Mouse (Mus musculus) neural tube, embryonic 15.5 days (tissue): Measurements from ENCODE around the gene Sart3. TPM values are rescaled to one million over a fixed set of nuclear protein-coding genes. Genes with fewer than 3 reads are reported as not detected.
"Not testable (repeated sequence)": the region's sequence is repeated elsewhere in the genome, so short reads cannot be mapped to it uniquely, and the experiment has no call there.

Experiments
- ATAC-seq: fragments of 200-750 bp; cut with Nextera tagmentation; 2 replicates; pipeline ENCODE4 v1.8.0; 2017; ENCODE audit warnings: mild to moderate bottlenecking, moderate TSS enrichment, moderate library complexity; ENCODE audit not compliant: low FRiP score
- H3K27ac ChIP-seq: fragments of 300-500 bp; sonication (generic); replicated peaks from 2 replicates; pipeline ENCODE4 v1.5.1; 2015; ENCODE audit warnings: mild to moderate bottlenecking, inconsistent platforms
- H3K27me3 ChIP-seq: fragments of 300-500 bp; sonication (generic); replicated peaks from 2 replicates; pipeline ENCODE4 v1.6.1; 2015; ENCODE audit warnings: inconsistent platforms
- H3K36me3 ChIP-seq: fragments of 300-500 bp; sonication (generic); 2 replicates; pipeline ENCODE4 v1.6.1; 2015; ENCODE audit warnings: inconsistent platforms
- H3K4me1 ChIP-seq: fragments of 300-500 bp; sonication (generic); 2 replicates; pipeline ENCODE4 v1.6.1; 2015; ENCODE audit warnings: inconsistent platforms
- H3K4me2 ChIP-seq: fragments of 300-500 bp; sonication (generic); 2 replicates; pipeline ENCODE4 v1.6.1; 2015; ENCODE audit warnings: inconsistent platforms, mild to moderate bottlenecking, moderate library complexity
- H3K4me3 ChIP-seq: fragments of 300-500 bp; sonication (generic); replicated peaks from 2 replicates; pipeline ENCODE4 v1.5.1; 2015; ENCODE audit warnings: mild to moderate bottlenecking, inconsistent platforms
- H3K9ac ChIP-seq: fragments of 300-500 bp; sonication (generic); replicated peaks from 2 replicates; pipeline ENCODE4 v1.6.1; 2015; ENCODE audit warnings: mild to moderate bottlenecking, inconsistent platforms
- H3K9me3 ChIP-seq: fragments of 300-500 bp; sonication (generic); replicated peaks from 2 replicates; pipeline ENCODE4 v1.6.1; 2016; ENCODE audit warnings: inconsistent platforms
- WGBS: fragments of 180-500 bp; shearing (Covaris S2); methylation state at CpG from one replicate; pipeline ENCODE4 v1.1.7; 2015; ENCODE audit warnings: mixed read lengths; 5-methylcytosine and 5-hydroxymethylcytosine counted together
- polyA plus RNA-seq: library from polyadenylated mRNA; unstranded; fragments of >200 nt; fragmentation: Nextera tagmentation; extraction: Ambion mirVana; gene quantifications from 2 replicates; pipeline ENCODE4 v1.2.1, GENCODE M21; 2015

The Sart3 gene
- polyA plus RNA-seq = 40.7 and 42.3 TPM in 2 replicates

- Histone ChIP-seq H3K9ac (peak within 1 kb of the TSS; percentile 83), H3K4me3 (peak within 1 kb of the TSS; percentile 99), H3K4me2 (peak within 1 kb of the TSS; percentile 92), H3K27me3 (no peaks in the 10 kb centered on the region), H3K9me3 (no peaks in the 10 kb centered on the region), H3K36me3 (peaks cover 35% of the 10 kb centered on the region), H3K4me1 (peaks cover 38% of the 10 kb centered on the region), H3K27ac (peak within 1 kb of the TSS; percentile 100)
- ATAC-seq = peak; percentile 89
- WGBS = 0% methylated on average over 49 of the region's 49 CpGs
These were observed at the start of gene Sart3, which contains the start of gene Iscu for GRCm38 (mm10) chr5:113772450-113772895. Gene Sart3 (minus strand): TSS chr5:113772510. Gene Iscu (plus strand): TSS chr5:113772748.

- 74% methylated on average over 14 of the region's 14 CpGs for WGBS
- no peak overlapping the region for H3K9ac ChIP-seq
- no peaks in the 10 kb centered on the region for H3K27me3 ChIP-seq
- no peaks in the 10 kb centered on the region for H3K9me3 ChIP-seq
- no peak overlapping the region for H3K4me3 ChIP-seq
- ATAC-seq = no peak
- H3K36me3 ChIP-seq = no peaks in the 10 kb centered on the region
- H3K4me1 ChIP-seq = peaks cover 3% of the 10 kb centered on the region; the same call in 1 of the 2 replicates
- H3K4me2 ChIP-seq = no peak overlapping the region
- no peak overlapping the region for H3K27ac ChIP-seq
These were observed 46.3 kb upstream of the Sart3 start for GRCm38 (mm10) chr5:113818572-113818971.

- H3K9ac ChIP-seq = no peak overlapping the region
These were observed 43.4 kb upstream of the Sart3 start for GRCm38 (mm10) chr5:113815638-113816152.

GRCm38 (mm10) chr5:113815041-113815389 is 42.7 kb upstream of the Sart3 start:
- no peaks in the 10 kb centered on the region for H3K9me3 ChIP-seq
- H3K27ac ChIP-seq = no peak overlapping the region
- no peaks in the 10 kb centered on the region for H3K27me3 ChIP-seq
- 60% methylated on average over 11 of the region's 11 CpGs for WGBS
- no peak for ATAC-seq
- H3K9ac ChIP-seq = no peak overlapping the region
- H3K4me2 ChIP-seq = no peak overlapping the region
- H3K36me3 ChIP-seq = no peaks in the 10 kb centered on the region
- no peak overlapping the region for H3K4me3 ChIP-seq
- peaks cover 3% of the 10 kb centered on the region; the same call in 1 of the 2 replicates for H3K4me1 ChIP-seq

More at GRCm38 (mm10) chr5:113815638-113816152, 43.4 kb upstream of the Sart3 start:
- Histone ChIP-seq H3K36me3 (no peaks in the 10 kb centered on the region), H3K27me3 (no peaks in the 10 kb centered on the region), H3K4me3 (no peak overlapping the region), H3K4me1 (peaks cover 3% of the 10 kb centered on the region; the same call in 1 of the 2 replicates), H3K9me3 (no peaks in the 10 kb centered on the region), H3K27ac (no peak overlapping the region), H3K4me2 (peak overlapping the region; percentile 25; the same call in 1 of the 2 replicates)
- ATAC-seq = no peak
- 14% methylated on average over 15 of the region's 15 CpGs for WGBS

- 39% methylated on average over 27 of the region's 27 CpGs for WGBS
- no peaks in the 10 kb centered on the region for H3K9me3 ChIP-seq
- no peak overlapping the region for H3K4me2 ChIP-seq
- no peaks in the 10 kb centered on the region for H3K36me3 ChIP-seq
- no peak for ATAC-seq
- no peak overlapping the region for H3K9ac ChIP-seq
- no peak overlapping the region for H3K27ac ChIP-seq
- H3K27me3 ChIP-seq = no peaks in the 10 kb centered on the region
- H3K4me3 ChIP-seq = no peak overlapping the region
- peaks cover 3% of the 10 kb centered on the region; the same call in 1 of the 2 replicates for H3K4me1 ChIP-seq
These were observed 42.1 kb upstream of the Sart3 start for GRCm38 (mm10) chr5:113814111-113815040.

- no peak for ATAC-seq
- H3K27ac ChIP-seq = no peak overlapping the region
- H3K4me1 ChIP-seq = peaks cover 3% of the 10 kb centered on the region; the same call in 1 of the 2 replicates
- no peaks in the 10 kb centered on the region for H3K27me3 ChIP-seq
- WGBS = 25% methylated on average over 9 of the region's 9 CpGs
- H3K36me3 ChIP-seq = no peaks in the 10 kb centered on the region
- no peak overlapping the region for H3K4me2 ChIP-seq
- H3K4me3 ChIP-seq = no peak overlapping the region
- H3K9me3 ChIP-seq = no peaks in the 10 kb centered on the region
- H3K9ac ChIP-seq = no peak overlapping the region
These were observed 41.3 kb upstream of the Sart3 start for GRCm38 (mm10) chr5:113813608-113814007.

GRCm38 (mm10) chr5:113812638-113813037 is 40.3 kb upstream of the Sart3 start:
- Histone ChIP-seq H3K4me1 (peaks cover 3% of the 10 kb centered on the region; the same call in 1 of the 2 replicates), H3K27me3 (no peaks in the 10 kb centered on the region)
- no peak for ATAC-seq

GRCm38 (mm10) chr5:113811824-113812420 is 39.6 kb upstream of the Sart3 start:
- 20% methylated on average over 11 of the region's 12 CpGs for WGBS
- not testable (repeated sequence) for ATAC-seq

More at GRCm38 (mm10) chr5:113812638-113813037, 40.3 kb upstream of the Sart3 start:
- no peak overlapping the region for H3K4me2 ChIP-seq
- H3K36me3 ChIP-seq = no peaks in the 10 kb centered on the region
- 81% methylated on average over 2 of the region's 2 CpGs for WGBS
- H3K4me3 ChIP-seq = no peak overlapping the region
- no peak overlapping the region for H3K9ac ChIP-seq
- H3K9me3 ChIP-seq = no peaks in the 10 kb centered on the region
- H3K27ac ChIP-seq = no peak overlapping the region

GRCm38 (mm10) chr5:113810111-113810510 is 37.8 kb upstream of the Sart3 start:
- H3K4me2 ChIP-seq = no peak overlapping the region
- no peaks in the 10 kb centered on the region for H3K9me3 ChIP-seq
- H3K4me1 ChIP-seq = no peaks in the 10 kb centered on the region
- no peaks in the 10 kb centered on the region for H3K27me3 ChIP-seq
- H3K9ac ChIP-seq = no peak overlapping the region
- no peak overlapping the region for H3K27ac ChIP-seq
- H3K4me3 ChIP-seq = no peak overlapping the region
- ATAC-seq = no peak
- no peaks in the 10 kb centered on the region for H3K36me3 ChIP-seq
- 94% methylated on average over 4 of the region's 4 CpGs for WGBS

More at GRCm38 (mm10) chr5:113811824-113812420, 39.6 kb upstream of the Sart3 start:
- not testable (repeated sequence) for H3K9me3 ChIP-seq, H3K4me2 ChIP-seq, H3K36me3 ChIP-seq, H3K9ac ChIP-seq, H3K27me3 ChIP-seq, H3K4me3 ChIP-seq, H3K27ac ChIP-seq, H3K4me1 ChIP-seq

- Histone ChIP-seq H3K27ac (no peak overlapping the region), H3K4me3 (no peak overlapping the region), H3K9ac (no peak overlapping the region), H3K27me3 (no peaks in the 10 kb centered on the region), H3K4me1 (no peaks in the 10 kb centered on the region), H3K9me3 (no peaks in the 10 kb centered on the region), H3K36me3 (no peaks in the 10 kb centered on the region), H3K4me2 (no peak overlapping the region)
- 91% methylated on average over 2 of the region's 2 CpGs for WGBS
- ATAC-seq = no peak
These were observed 35.9 kb upstream of the Sart3 start for GRCm38 (mm10) chr5:113808177-113808576.

GRCm38 (mm10) chr5:113807712-113808111 is 35.4 kb upstream of the Sart3 start:
- H3K4me1 ChIP-seq = no peaks in the 10 kb centered on the region
- H3K4me2 ChIP-seq = no peak overlapping the region
- no peak overlapping the region for H3K27ac ChIP-seq
- ATAC-seq = no peak
- no peak overlapping the region for H3K9ac ChIP-seq
- H3K36me3 ChIP-seq = no peaks in the 10 kb centered on the region
- no peaks in the 10 kb centered on the region for H3K27me3 ChIP-seq
- H3K9me3 ChIP-seq = no peaks in the 10 kb centered on the region
- WGBS = 72% methylated on average over 9 of the region's 9 CpGs
- H3K4me3 ChIP-seq = no peak overlapping the region
